Mouse (Mus musculus): ENCODE measurements around the gene Cdc16.

Gene Cdc16

GRCm38 (mm10) chr8:13799566-13799965 is 42.1 kb downstream of the Cdc16 start:
- no peak for DNase-seq (ENCODE audit: low spot score in 2 of 2)

DNA sequence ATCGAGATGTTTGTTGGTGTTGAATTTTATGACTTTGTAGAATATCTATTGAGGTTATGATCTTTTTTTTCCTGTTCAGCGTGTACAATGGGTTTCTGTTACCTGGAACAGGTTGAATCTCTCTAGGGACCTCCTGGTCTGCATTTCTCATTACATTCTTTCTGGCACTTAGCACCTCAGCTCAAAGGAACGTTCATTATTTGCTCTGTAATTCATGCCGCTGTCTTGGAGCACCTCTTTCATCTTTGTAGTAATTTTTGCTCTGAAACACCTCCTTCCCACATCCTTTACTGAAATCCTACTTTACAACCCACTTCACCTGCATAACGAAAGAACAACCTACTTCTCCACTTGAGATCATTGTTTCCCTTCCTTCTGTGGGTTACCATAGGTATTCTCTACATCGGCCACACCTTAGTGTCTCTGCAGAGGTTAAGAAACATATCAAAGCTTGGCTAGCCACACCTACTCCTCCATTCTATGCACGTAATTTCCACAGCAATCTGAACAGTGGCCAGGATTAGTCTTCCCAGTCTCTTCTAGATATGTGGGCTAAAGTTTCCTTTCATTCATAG is 71.2 kb downstream of the Cdc16 start:
- no peak for DNase-seq (ENCODE audit: low spot score in 2 of 2)
